Mouse (Mus musculus): ENCODE data around the gene Agap2. TPM values are rescaled to one million over a fixed set of nuclear protein-coding genes. Genes with fewer than 3 reads are reported as not detected.
"Not testable (repeated sequence)": the region's sequence is repeated elsewhere in the genome, so short reads cannot be mapped to it uniquely, and the experiment has no call there.

The Agap2 gene
- polyA plus RNA-seq, 1 experiment from 2014 or later: 0.07 TPM

DNA sequence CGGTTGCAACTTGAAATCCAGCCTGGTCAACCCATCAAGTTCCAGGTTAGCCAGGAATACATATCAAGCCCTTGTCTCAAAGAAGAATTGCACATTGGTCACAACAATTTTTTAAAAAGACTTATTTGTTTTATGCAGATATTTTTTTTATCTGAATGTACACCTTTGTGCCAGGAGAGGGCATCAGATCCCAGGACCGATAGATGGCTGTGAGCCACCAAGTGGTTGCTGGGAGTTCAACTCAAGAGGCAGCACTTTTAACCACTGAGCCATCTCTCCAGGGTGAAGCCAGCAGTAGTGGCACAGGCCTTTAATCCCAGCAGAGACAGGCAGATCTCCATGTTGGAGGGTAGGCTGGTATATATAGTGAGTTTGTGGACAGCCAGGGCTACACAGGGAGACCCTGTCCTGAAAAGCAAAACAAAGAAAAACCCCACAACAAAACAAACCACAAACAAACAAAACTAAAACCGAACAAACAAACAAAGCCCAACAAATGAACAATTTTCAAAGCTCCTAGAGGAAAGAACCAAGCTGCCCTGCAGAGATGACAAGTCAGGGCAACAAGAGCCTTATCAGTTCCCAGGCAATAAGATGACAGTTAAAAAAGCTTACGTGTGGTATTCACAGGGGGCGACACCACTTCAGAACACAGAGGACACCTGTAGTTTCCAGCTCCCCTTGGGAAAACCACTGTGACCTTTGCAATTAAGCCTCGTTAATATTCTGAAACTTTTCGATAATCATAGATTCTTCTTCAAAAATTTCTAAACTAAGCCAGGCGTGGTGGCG is 50.3 kb downstream of the Agap2 start:
- H3K36me3 ChIP-seq (ENCODE audit: control insufficient read depth, insufficient read depth): no peaks in the 10 kb centered on the region
- no peaks in the 10 kb centered on the region for H3K9me3 ChIP-seq (ENCODE audit: control insufficient read depth)
- peak; percentile 80 for TF ChIP-seq CTCF (IDR thresholded peaks at IDR 0.05; ENCODE audit: low read depth)
- no peak overlapping the region for H3K9ac ChIP-seq (ENCODE audit: low read depth, low read length)
- ATAC-seq: no peak
- WGBS: 67% methylated on average over 9 of the region's 9 CpGs
- no peaks in the 10 kb centered on the region for H3K4me1 ChIP-seq (replicated peaks; ENCODE audit: control insufficient read depth, insufficient read depth, low read length)
- no peak overlapping the region for H3K4me3 ChIP-seq (ENCODE audit: low read depth, low read length)
- H3K27me3 ChIP-seq (replicated peaks; ENCODE audit: control insufficient read depth, insufficient read depth, low read length): no peaks in the 10 kb centered on the region
- no peak overlapping the region for H3K27ac ChIP-seq (ENCODE audit: low read depth, low read length)
- no peak overlapping the region for H3K4me2 ChIP-seq (replicated peaks; ENCODE audit: low read depth)

DNA sequence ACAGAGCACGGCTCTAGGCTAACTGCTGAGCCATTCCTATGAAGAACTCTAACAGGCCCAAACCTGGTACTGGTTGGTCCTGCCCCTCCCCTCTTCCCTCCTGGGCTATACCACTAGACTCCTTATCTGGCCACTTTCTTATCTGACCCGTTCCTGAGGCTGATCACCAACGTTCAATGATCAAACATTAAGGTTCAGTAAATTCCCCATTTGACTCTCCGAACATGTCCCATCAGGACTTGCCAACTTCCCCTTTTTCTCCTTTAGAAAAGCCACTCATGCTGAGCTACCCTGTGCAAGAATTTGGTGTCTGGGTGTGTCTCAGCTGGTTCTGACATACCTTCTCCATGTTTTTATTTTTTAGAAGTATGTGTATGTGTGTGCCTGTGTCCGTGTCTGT is 51.5 kb downstream of the Agap2 start:
- Histone ChIP-seq H3K9me3 (ENCODE audit: control insufficient read depth) (no peaks in the 10 kb centered on the region), H3K4me3 (ENCODE audit: low read depth, low read length) (no peak overlapping the region), H3K36me3 (ENCODE audit: control insufficient read depth, insufficient read depth) (no peaks in the 10 kb centered on the region), H3K4me1 (replicated peaks; ENCODE audit: control insufficient read depth, insufficient read depth, low read length) (no peaks in the 10 kb centered on the region), H3K4me2 (replicated peaks; ENCODE audit: low read depth) (no peak overlapping the region), H3K9ac (ENCODE audit: low read depth, low read length) (no peak overlapping the region), H3K27me3 (replicated peaks; ENCODE audit: control insufficient read depth, insufficient read depth, low read length) (no peaks in the 10 kb centered on the region), H3K27ac (ENCODE audit: low read depth, low read length) (no peak overlapping the region)
- no peak for ATAC-seq
- TF ChIP-seq CTCF (IDR thresholded peaks at IDR 0.05; ENCODE audit: low read depth): no peak
- WGBS: 59% methylated on average over 5 of the region's 5 CpGs

DNA sequence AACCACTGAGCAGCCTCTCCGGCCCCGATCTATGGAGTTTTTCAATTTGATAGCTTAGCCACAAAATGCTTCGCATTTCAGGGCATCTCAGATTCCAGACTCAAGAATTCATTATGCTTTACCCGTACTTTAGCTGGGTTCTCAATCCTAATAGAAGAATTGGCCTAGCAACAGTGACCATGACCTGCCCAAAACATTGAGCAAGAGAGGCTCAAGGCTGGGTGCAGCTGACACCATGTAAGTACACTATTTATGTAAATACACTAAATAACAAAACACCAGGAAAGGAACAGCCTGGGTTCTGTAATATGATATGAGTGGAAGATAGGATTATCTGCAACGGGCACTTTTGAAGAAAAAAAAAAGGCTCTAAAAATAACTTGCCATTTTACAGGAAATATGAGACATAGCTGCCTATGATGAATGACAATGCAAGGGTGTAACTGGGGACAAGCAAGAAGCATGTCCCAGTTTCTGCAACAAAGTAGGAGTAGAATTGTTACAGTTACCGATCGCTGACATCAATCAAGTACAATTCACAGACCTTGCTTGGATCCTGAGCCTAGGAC is 52.7 kb downstream of the Agap2 start:
- TF ChIP-seq CTCF (IDR thresholded peaks at IDR 0.05; ENCODE audit: low read depth): no peak
- H3K4me1 ChIP-seq (replicated peaks; ENCODE audit: control insufficient read depth, insufficient read depth, low read length): no peaks in the 10 kb centered on the region
- no peak overlapping the region for H3K27ac ChIP-seq (ENCODE audit: low read depth, low read length)
- no peak overlapping the region for H3K4me2 ChIP-seq (replicated peaks; ENCODE audit: low read depth)
- H3K9ac ChIP-seq (ENCODE audit: low read depth, low read length): no peak overlapping the region
- no peak for ATAC-seq
- H3K9me3 ChIP-seq (ENCODE audit: control insufficient read depth): no peaks in the 10 kb centered on the region
- 75% methylated on average over 7 of the region's 7 CpGs for WGBS
- H3K4me3 ChIP-seq (ENCODE audit: low read depth, low read length): no peak overlapping the region
- no peaks in the 10 kb centered on the region for H3K27me3 ChIP-seq (replicated peaks; ENCODE audit: control insufficient read depth, insufficient read depth, low read length)
- no peaks in the 10 kb centered on the region for H3K36me3 ChIP-seq (ENCODE audit: control insufficient read depth, insufficient read depth)

DNA sequence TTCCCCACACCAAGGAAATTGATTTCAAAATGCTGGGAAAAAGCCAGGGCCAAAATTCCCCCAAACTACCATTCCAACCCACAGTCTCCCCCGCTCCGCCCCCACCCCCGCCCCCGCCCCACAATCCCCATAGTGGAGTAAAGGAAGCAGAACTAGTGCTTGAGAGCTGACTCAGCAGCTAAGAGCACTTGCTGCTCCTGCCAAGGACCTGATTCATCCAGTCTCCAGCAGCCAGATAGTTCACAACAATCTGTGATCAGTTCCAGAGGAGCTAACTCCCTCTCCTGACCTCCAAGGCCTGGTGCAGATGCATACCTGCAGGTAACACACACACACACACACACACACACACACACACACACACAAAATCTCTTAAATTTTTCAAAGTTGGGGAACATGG is 54.3 kb downstream of the Agap2 start:
- WGBS: 69% methylated on average over 4 of the region's 4 CpGs
- no peak for ATAC-seq
- H3K9me3 ChIP-seq (ENCODE audit: control insufficient read depth): no peaks in the 10 kb centered on the region
- no peak for TF ChIP-seq CTCF (IDR thresholded peaks at IDR 0.05; ENCODE audit: low read depth)
- H3K4me1 ChIP-seq (replicated peaks; ENCODE audit: control insufficient read depth, insufficient read depth, low read length): no peaks in the 10 kb centered on the region
- H3K9ac ChIP-seq (ENCODE audit: low read depth, low read length): no peak overlapping the region
- H3K4me2 ChIP-seq (replicated peaks; ENCODE audit: low read depth): no peak overlapping the region
- H3K27me3 ChIP-seq (replicated peaks; ENCODE audit: control insufficient read depth, insufficient read depth, low read length): no peaks in the 10 kb centered on the region
- no peak overlapping the region for H3K27ac ChIP-seq (ENCODE audit: low read depth, low read length)
- H3K4me3 ChIP-seq (ENCODE audit: low read depth, low read length): no peak overlapping the region
- no peaks in the 10 kb centered on the region for H3K36me3 ChIP-seq (ENCODE audit: control insufficient read depth, insufficient read depth)

DNA sequence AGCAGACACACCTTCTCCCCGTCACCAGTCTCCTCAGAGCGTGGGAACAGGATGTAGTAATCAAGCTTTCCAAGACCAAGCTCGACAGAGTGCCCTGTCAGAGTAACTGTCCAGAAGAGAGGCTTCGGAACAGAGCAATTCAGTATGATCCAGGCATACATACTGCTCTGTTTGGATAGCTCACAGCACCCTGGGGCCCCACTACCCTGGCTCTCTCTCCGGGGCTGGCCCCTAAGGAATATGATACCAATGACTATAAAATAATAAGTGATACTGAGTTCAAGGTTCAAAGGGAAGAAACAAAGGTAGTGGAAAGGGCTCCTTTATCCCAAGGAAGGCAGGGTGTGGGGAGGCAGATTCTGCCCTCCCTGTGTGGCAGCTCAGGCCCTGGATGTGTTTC is 57.4 kb downstream of the Agap2 start:
- TF ChIP-seq CTCF (IDR thresholded peaks at IDR 0.05; ENCODE audit: low read depth): no peak
- Histone ChIP-seq H3K27me3 (replicated peaks; ENCODE audit: control insufficient read depth, insufficient read depth, low read length) (no peaks in the 10 kb centered on the region), H3K36me3 (ENCODE audit: control insufficient read depth, insufficient read depth) (no peaks in the 10 kb centered on the region), H3K4me2 (replicated peaks; ENCODE audit: low read depth) (no peak overlapping the region; the same call in 1 of the 2 replicates), H3K9ac (ENCODE audit: low read depth, low read length) (no peak overlapping the region), H3K27ac (ENCODE audit: low read depth, low read length) (peak overlapping the region; percentile 60), H3K4me1 (replicated peaks; ENCODE audit: control insufficient read depth, insufficient read depth, low read length) (no peaks in the 10 kb centered on the region; the same call in 1 of the 2 replicates), H3K9me3 (ENCODE audit: control insufficient read depth) (no peaks in the 10 kb centered on the region), H3K4me3 (ENCODE audit: low read depth, low read length) (no peak overlapping the region)
- 27% methylated on average over 5 of the region's 5 CpGs for WGBS
- ATAC-seq: peak; percentile 87

DNA sequence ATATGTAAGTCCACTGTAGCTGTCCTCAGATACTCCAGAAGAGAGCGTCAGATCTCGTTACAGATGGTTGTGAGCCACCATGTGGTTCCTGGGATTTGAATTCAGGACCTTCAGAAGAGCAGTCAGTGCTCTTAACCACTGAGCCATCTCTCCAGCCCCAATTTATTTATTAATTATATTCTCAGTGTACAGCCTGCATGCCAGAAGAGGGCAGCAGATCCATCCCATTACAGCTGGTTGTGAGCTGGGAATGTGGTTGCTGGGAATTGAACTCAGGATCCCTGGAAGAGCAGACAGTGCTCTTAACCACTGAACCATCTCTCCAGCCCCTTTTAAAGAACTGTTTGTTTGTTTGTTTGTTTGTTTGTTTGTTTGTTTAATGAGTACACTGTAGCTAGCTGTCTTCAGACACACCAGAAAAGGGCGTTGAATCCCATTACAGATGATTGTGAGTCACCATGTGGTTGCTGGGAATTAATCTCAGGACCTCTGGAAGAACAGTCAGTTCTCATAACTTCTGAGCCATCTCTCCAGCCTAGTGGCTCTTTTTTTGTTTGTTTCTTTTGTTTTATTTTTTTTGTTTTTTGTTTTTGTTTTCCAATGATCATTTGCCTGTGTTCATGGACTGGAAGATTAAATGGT is 59.4 kb downstream of the Agap2 start:
- H3K27me3 ChIP-seq (replicated peaks; ENCODE audit: control insufficient read depth, insufficient read depth, low read length); H3K36me3 ChIP-seq (ENCODE audit: control insufficient read depth, insufficient read depth); H3K4me1 ChIP-seq (replicated peaks; ENCODE audit: control insufficient read depth, insufficient read depth, low read length); H3K27ac ChIP-seq (ENCODE audit: low read depth, low read length); H3K4me2 ChIP-seq (replicated peaks; ENCODE audit: low read depth); H3K9me3 ChIP-seq (ENCODE audit: control insufficient read depth); H3K9ac ChIP-seq (ENCODE audit: low read depth, low read length); ATAC-seq; H3K4me3 ChIP-seq (ENCODE audit: low read depth, low read length): not testable (repeated sequence)
- 65% methylated on average over 3 of the region's 3 CpGs for WGBS
- TF ChIP-seq CTCF (IDR thresholded peaks at IDR 0.05; ENCODE audit: low read depth): peak; percentile 71
